Mouse (Mus musculus): ENCODE results near the gene Cyp11a1. TPM values are rescaled to one million over a fixed set of nuclear protein-coding genes. Genes with fewer than 3 reads are reported as not detected.
A peak's percentile ranks its signal among the peaks of the same experiment; 100 is the strongest.

Cyp11a1 gene
- polyA plus RNA-seq, 1 experiment from 2014 or later: 9.3 TPM

DNA sequence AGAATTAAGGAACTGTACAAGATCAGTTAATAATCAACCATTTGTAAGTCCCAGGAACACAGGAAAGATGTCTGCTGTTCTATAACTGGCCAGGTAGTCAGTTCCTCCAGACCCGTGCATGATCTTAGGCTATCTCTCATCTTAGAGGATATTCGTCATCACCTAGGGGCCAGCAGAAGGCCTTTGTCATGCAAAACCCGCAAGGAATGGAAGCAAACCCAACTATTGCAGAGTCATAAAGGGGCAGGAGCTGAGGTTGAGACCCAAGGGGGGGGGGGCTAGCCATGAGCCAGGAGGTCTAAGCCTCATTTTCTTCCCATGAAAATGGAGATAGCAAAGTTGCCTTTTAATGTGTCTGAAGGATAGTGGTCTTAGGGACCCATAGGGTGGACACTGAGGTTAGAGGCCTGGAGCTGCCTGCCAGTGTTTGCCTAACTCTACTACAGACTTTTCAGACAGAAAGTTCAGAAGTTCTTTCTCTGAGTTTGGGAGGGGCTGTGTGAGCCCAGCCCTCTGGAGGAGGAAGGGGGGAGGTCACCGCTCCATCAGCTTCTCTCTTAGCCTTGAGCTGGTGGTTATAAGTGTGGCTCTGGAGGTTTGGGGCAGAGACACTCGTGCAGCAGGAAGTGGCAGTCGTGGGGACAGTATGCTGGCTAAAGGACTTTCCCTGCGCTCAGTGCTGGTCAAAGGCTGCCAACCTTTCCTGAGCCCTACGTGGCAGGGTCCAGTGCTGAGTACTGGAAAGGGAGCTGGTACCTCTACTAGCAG lies 8.4 kb downstream of the Cyp11a1 start:
- WGBS: 45% methylated on average over 8 of the region's 8 CpGs
- H3K4me2 ChIP-seq (replicated peaks): no peak overlapping the region
- no peak overlapping the region for H3K27ac ChIP-seq
- H3K9ac ChIP-seq: no peak overlapping the region
- peaks cover 12% of the 10 kb centered on the region for H3K4me1 ChIP-seq (replicated peaks)
- H3K4me3 ChIP-seq (replicated peaks): no peak overlapping the region
- H3K36me3 ChIP-seq: no peaks in the 10 kb centered on the region
- no peaks in the 10 kb centered on the region for H3K27me3 ChIP-seq (replicated peaks)
- H3K9me3 ChIP-seq: no peaks in the 10 kb centered on the region
- ATAC-seq: peak; percentile 17; the same call in 1 of the 2 replicates

DNA sequence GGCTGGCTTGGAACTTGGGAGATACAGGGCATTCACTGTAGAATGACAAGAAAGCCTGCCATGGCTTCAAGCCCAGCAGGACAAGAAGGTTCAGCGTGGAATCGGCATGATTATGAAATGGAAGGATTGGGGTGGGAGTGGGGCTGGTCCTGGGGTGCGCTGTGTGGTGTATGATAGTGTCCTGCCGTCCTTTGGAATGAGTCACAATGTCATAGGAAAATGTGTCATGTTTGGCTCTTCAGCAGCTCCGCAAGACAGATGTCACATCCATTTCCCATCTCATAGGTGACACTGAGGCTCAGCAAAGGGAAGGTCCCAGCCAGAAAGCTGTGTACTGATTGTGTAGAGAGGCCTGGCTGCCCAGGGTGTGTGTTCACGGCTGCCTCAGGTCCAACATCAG lies 9.6 kb downstream of the Cyp11a1 start:
- Histone ChIP-seq H3K4me2 (replicated peaks) (no peak overlapping the region), H3K27ac (no peak overlapping the region), H3K9ac (no peak overlapping the region), H3K4me3 (replicated peaks) (no peak overlapping the region), H3K27me3 (replicated peaks) (no peaks in the 10 kb centered on the region), H3K36me3 (no peaks in the 10 kb centered on the region), H3K4me1 (replicated peaks) (peaks cover 12% of the 10 kb centered on the region), H3K9me3 (no peaks in the 10 kb centered on the region)
- WGBS: 85% methylated on average over 6 of the region's 6 CpGs
- ATAC-seq: no peak

DNA sequence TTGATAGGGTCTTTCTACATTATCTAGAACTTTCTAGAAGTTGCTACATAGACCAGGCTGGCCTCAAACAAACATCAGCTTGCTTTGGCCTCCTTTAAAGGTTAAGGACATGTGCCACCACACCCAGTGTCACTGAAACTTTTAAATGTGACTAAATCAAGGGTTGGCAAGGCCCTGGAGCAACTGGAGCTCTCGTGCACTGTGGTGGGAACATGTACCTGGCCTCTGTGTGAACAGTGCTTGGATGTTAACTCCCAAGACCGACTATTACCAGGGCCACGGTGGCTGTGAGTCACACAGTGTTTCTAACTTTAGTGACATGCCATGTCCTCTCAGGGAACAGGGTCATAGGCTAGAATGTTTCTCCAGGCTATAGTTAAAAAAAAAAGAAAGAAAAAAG lies 10.8 kb downstream of the Cyp11a1 start:
- 71% methylated on average over 3 of the region's 3 CpGs for WGBS
- no peaks in the 10 kb centered on the region for H3K36me3 ChIP-seq
- peaks cover 6% of the 10 kb centered on the region; the same call in 1 of the 2 replicates for H3K4me1 ChIP-seq (replicated peaks)
- no peak overlapping the region for H3K9ac ChIP-seq
- no peak overlapping the region for H3K4me2 ChIP-seq (replicated peaks)
- H3K27ac ChIP-seq: no peak overlapping the region
- no peaks in the 10 kb centered on the region for H3K27me3 ChIP-seq (replicated peaks)
- no peak for ATAC-seq
- H3K9me3 ChIP-seq: no peaks in the 10 kb centered on the region
- H3K4me3 ChIP-seq (replicated peaks): no peak overlapping the region

DNA sequence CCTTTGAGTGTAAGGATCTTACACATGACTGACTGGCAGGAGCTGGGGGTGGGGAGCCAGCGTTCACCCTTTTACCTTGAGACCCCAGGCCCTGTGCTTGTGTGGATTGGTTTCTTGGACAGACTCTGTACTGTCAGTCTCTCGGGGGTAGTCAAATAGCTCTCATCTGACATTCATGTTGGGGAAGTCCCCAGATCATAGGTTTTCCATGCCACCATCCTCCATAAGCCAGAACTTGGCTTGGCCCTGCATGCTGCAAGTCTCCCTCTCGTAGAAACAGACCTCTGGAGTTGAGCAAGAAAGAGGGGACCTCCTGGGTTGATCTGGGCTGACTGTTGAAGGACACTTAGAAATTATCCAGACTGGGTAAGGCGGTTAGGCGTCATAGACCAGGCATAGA lies 12.2 kb downstream of the Cyp11a1 start:
- Histone ChIP-seq H3K4me3 (replicated peaks) (no peak overlapping the region), H3K36me3 (no peaks in the 10 kb centered on the region), H3K9me3 (no peaks in the 10 kb centered on the region), H3K27me3 (replicated peaks) (no peaks in the 10 kb centered on the region), H3K4me1 (replicated peaks) (peaks cover 6% of the 10 kb centered on the region; the same call in 1 of the 2 replicates), H3K4me2 (replicated peaks) (no peak overlapping the region), H3K9ac (no peak overlapping the region), H3K27ac (no peak overlapping the region)
- 83% methylated on average over 5 of the region's 5 CpGs for WGBS
- no peak for ATAC-seq

DNA sequence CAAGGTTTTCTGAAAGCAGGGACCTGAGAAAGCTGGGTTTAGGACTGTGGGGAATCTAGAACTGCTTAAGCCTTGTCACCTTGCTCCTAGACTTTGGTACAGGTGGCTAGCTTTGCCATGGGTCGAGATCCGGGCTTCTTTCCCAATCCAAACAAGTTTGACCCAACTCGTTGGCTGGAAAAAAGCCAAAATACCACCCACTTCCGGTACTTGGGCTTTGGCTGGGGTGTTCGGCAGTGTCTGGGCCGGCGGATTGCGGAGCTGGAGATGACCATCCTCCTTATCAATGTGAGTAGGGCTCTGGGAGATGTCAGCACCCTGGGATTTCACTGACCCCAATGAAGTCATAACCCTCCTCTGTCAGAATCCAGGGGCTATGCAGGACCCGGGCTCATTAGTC lies 19.8 kb downstream of the Cyp11a1 start:
- ATAC-seq: no peak
- Histone ChIP-seq H3K9me3 (no peaks in the 10 kb centered on the region), H3K4me2 (replicated peaks) (no peak overlapping the region), H3K36me3 (no peaks in the 10 kb centered on the region), H3K4me1 (replicated peaks) (no peaks in the 10 kb centered on the region), H3K27me3 (replicated peaks) (no peaks in the 10 kb centered on the region), H3K9ac (no peak overlapping the region), H3K27ac (no peak overlapping the region), H3K4me3 (replicated peaks) (no peak overlapping the region)
- 78% methylated on average over 9 of the region's 9 CpGs for WGBS

DNA sequence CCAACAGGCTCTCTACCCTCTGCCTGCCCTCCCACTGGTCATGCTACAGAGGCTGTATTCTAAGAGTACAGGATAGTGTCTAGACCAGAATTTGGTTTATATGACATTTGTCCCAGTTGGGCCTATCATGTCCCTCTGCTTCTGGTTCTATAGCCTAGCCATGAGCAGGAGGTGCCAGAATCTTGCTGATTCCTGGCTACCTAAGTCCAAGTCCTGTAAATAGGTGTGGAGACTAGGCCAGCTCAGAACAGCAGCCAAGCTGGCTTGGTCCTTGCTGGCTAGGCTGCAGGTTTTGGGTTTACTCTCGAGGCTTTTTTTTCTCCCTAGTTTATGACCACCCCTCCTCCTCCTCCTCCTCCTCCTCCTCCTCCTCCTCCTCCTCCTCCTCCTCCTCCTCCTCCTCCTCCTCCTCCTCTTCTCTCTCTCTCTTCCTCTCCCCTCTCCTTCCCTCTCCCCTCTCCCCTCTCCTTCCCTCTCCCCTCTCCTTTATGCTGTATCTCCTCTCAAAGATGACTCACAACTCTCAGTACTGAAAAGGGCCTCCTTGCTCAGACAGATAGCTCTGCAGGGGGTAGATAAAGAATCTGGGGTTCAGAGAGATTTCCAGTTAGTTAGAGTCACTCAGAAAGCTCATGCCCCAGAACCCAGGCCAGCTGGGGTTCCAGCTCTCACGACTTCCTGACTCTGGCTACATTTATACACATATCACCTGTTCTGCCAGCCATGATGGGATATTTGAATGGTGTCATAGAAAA lies 21.4 kb downstream of the Cyp11a1 start:
- no peaks in the 10 kb centered on the region for H3K36me3 ChIP-seq
- H3K27ac ChIP-seq: no peak overlapping the region
- no peaks in the 10 kb centered on the region for H3K9me3 ChIP-seq
- ATAC-seq: no peak
- no peaks in the 10 kb centered on the region; the same call in 1 of the 2 replicates for H3K4me1 ChIP-seq (replicated peaks)
- no peak overlapping the region for H3K4me2 ChIP-seq (replicated peaks)
- no peak overlapping the region for H3K4me3 ChIP-seq (replicated peaks)
- H3K27me3 ChIP-seq (replicated peaks): no peaks in the 10 kb centered on the region
- 32% methylated on average over 2 of the region's 2 CpGs for WGBS
- no peak overlapping the region for H3K9ac ChIP-seq

DNA sequence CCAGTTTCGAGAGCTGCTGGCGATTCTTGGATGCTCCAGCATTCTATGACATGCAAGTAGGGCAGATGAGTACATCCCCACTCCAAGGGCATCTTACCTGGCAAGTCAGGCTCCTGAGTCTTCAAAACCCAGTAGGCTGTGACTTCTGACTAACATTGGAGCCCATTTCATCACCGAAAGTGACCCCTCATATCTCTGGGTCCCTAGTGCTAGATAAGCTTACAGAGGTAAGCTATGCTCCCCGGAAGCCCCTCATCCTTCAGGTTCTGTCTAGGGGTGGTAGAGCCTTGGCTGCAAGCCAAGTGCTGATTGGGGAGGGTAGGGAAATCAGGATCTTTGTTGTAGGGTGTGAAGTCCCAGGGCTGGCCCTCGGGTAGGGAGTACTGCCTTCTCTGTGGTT lies 22.6 kb downstream of the Cyp11a1 start:
- ATAC-seq: no peak
- Histone ChIP-seq H3K9ac (no peak overlapping the region), H3K36me3 (no peaks in the 10 kb centered on the region), H3K27me3 (replicated peaks) (no peaks in the 10 kb centered on the region), H3K27ac (no peak overlapping the region), H3K4me3 (replicated peaks) (no peak overlapping the region), H3K9me3 (no peaks in the 10 kb centered on the region), H3K4me1 (replicated peaks) (no peaks in the 10 kb centered on the region; the same call in 1 of the 2 replicates), H3K4me2 (replicated peaks) (no peak overlapping the region)
- WGBS: 60% methylated on average over 5 of the region's 5 CpGs

DNA sequence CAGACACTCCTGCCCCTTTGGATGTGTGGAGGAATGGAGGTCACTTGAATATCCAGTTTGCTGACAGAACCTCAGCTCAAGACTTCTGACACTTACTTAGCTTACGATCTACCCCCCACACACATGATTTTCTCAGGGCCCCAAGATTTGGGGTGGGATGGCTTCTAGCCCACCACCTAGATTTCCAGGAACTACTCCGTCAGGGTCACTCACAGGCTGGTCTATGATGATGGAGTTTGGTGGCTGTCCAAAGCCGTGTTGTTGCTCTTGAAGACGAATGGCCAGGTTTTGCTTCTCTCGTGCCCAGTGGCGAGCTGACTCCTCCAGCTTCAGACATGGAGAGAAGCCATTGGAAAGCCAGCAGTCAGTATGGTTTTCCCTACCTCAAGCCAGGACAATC lies 23.4 kb downstream of the Cyp11a1 start:
- H3K9me3 ChIP-seq: no peaks in the 10 kb centered on the region
- H3K36me3 ChIP-seq: no peaks in the 10 kb centered on the region
- ATAC-seq: no peak
- no peaks in the 10 kb centered on the region; the same call in 1 of the 2 replicates for H3K4me1 ChIP-seq (replicated peaks)
- H3K4me2 ChIP-seq (replicated peaks): no peak overlapping the region
- H3K27ac ChIP-seq: no peak overlapping the region
- H3K9ac ChIP-seq: no peak overlapping the region
- no peaks in the 10 kb centered on the region for H3K27me3 ChIP-seq (replicated peaks)
- WGBS: 80% methylated on average over 6 of the region's 6 CpGs
- H3K4me3 ChIP-seq (replicated peaks): no peak overlapping the region

DNA sequence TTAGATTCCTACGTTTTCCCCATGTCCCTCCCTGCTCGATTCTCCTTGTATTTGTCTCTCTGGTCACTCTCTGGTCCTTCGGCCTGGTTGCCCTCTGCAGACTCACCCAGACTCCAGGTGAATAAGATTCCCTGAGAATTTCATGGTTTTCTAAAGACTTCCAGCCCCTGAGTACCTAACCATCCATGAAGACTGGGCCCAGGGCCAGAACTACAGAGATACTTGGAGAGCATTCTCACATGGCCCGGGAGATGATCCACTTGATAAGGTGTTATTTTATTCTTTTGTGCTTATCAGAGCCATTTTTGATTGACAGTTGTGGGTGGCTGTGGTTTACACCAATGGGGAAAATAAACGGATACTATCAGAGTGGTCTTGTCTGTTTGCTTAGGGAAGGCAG lies 25.7 kb downstream of the Cyp11a1 start:
- Histone ChIP-seq H3K36me3 (no peaks in the 10 kb centered on the region), H3K4me2 (replicated peaks) (no peak overlapping the region), H3K4me3 (replicated peaks) (no peak overlapping the region), H3K27ac (no peak overlapping the region), H3K9ac (no peak overlapping the region), H3K4me1 (replicated peaks) (no peaks in the 10 kb centered on the region; the same call in 1 of the 2 replicates), H3K9me3 (no peaks in the 10 kb centered on the region), H3K27me3 (replicated peaks) (no peaks in the 10 kb centered on the region)
- no peak for ATAC-seq
- WGBS: 71% methylated on average over 5 of the region's 5 CpGs

DNA sequence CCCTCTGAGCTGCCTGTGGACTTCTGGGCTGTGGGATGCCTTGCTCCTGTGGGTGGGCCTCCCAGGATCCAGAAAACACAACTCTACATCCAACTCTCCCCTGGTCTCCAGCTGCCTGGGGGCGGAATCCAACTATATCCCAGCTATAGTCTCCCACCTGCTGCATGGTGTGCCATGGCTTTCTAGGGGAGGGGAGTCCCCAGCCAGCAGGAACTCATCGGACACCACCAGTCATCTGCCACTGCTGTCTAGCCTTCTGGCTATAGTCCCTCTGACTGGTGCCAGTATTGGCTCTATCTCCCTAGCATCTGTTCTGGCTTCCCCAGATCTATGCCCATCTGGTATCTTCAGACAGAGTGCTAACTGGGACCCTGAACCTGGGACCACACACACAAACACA lies 29.3 kb downstream of the Cyp11a1 start:
- WGBS: 78% methylated on average over 2 of the region's 2 CpGs
- no peak overlapping the region for H3K4me2 ChIP-seq (replicated peaks)
- H3K9me3 ChIP-seq: no peaks in the 10 kb centered on the region
- no peaks in the 10 kb centered on the region; the same call in 1 of the 2 replicates for H3K4me1 ChIP-seq (replicated peaks)
- no peaks in the 10 kb centered on the region for H3K36me3 ChIP-seq
- H3K27me3 ChIP-seq (replicated peaks): peaks cover 8% of the 10 kb centered on the region; the same call in 1 of the 2 replicates
- no peak for ATAC-seq
- no peak overlapping the region for H3K27ac ChIP-seq
- no peak overlapping the region for H3K9ac ChIP-seq
- no peak overlapping the region for H3K4me3 ChIP-seq (replicated peaks)

DNA sequence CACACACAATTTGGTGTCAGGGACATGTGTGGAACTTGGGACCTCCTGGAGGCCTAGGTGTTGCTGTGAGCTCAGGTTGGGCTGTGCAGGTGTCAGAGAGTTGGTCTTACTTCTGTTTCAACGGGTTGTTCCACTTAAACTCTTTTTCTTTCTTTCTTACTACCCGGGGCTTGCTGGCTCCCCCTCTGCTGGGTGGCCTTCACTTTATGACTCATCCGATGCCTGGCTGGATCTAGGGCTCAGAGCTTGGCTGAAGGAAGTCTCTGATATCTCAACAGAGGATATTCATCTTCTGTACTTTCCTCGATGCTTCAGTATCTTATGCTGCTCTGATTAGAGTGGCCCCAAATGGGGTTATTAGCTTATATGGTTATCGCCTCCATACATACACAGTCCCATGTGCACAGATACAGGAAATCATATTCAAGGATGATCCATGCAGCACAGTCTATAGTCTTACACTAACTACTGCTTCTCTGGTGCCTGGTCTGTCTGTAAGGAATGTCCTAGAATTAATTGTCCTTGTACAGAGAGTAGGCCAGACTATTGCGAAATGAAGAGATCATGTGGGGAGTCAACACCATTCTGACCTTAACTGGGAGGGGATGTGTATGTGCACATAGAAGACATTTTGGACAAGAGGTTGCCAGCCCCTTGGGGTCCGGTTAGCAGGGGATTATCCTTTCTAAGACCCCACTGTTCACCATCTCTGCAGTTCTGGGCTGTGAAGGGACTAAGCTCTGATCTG lies 29.9 kb downstream of the Cyp11a1 start:
- H3K4me2 ChIP-seq (replicated peaks): no peak overlapping the region
- H3K4me1 ChIP-seq (replicated peaks): no peaks in the 10 kb centered on the region; the same call in 1 of the 2 replicates
- H3K36me3 ChIP-seq: no peaks in the 10 kb centered on the region
- no peaks in the 10 kb centered on the region for H3K9me3 ChIP-seq
- no peak for ATAC-seq
- H3K4me3 ChIP-seq (replicated peaks): no peak overlapping the region
- no peak overlapping the region for H3K27ac ChIP-seq
- 57% methylated on average over 7 of the region's 7 CpGs for WGBS
- H3K9ac ChIP-seq: no peak overlapping the region
- peaks cover 8% of the 10 kb centered on the region; the same call in 1 of the 2 replicates for H3K27me3 ChIP-seq (replicated peaks)

DNA sequence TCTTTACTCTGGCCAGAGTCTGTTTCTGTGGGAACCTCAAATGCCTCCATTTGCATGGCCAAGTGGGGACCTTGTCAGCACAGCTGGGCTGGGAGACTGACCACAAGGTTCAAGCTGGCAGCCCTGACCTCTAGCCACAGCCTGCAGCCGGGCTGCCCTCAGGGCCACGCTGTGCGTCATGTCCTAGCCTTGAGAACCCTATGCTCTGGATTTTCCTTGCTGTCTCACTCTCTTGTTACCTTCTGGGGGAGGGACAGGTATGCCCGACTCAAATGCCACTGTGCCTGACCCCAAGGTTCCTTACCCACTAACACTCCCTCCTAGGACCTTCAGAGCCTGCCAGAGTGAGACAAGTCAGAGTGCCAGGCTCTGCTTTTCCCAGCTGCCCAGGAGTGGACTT lies 30.8 kb downstream of the Cyp11a1 start:
- 74% methylated on average over 4 of the region's 4 CpGs for WGBS

More for the DNA sequence above, 30.8 kb downstream of the Cyp11a1 start:
- Histone ChIP-seq H3K4me1 (replicated peaks) (no peaks in the 10 kb centered on the region), H3K9ac (no peak overlapping the region), H3K4me2 (replicated peaks) (no peak overlapping the region), H3K27ac (no peak overlapping the region), H3K9me3 (no peaks in the 10 kb centered on the region), H3K4me3 (replicated peaks) (no peak overlapping the region), H3K36me3 (no peaks in the 10 kb centered on the region), H3K27me3 (replicated peaks) (peaks cover 8% of the 10 kb centered on the region; the same call in 1 of the 2 replicates)
- no peak for ATAC-seq

Measured in intestine, embryonic 15.5 days (tissue).